Mouse (Mus musculus) monocyte, adult 2 months (primary cell): ENCODE measurements around the gene Numb.
"Not testable (repeated sequence)": the region's sequence is repeated elsewhere in the genome, so short reads cannot be mapped to it uniquely, and the experiment has no call there.

Experiments
- DNase-seq, 2 experiments: peaks; one replicate each; pipeline ENCODE4 v3.0.0; 2022; ENCODE audit warnings: low spot score in 2 of 2, low read depth in 1 of 2

Gene Numb

DNA sequence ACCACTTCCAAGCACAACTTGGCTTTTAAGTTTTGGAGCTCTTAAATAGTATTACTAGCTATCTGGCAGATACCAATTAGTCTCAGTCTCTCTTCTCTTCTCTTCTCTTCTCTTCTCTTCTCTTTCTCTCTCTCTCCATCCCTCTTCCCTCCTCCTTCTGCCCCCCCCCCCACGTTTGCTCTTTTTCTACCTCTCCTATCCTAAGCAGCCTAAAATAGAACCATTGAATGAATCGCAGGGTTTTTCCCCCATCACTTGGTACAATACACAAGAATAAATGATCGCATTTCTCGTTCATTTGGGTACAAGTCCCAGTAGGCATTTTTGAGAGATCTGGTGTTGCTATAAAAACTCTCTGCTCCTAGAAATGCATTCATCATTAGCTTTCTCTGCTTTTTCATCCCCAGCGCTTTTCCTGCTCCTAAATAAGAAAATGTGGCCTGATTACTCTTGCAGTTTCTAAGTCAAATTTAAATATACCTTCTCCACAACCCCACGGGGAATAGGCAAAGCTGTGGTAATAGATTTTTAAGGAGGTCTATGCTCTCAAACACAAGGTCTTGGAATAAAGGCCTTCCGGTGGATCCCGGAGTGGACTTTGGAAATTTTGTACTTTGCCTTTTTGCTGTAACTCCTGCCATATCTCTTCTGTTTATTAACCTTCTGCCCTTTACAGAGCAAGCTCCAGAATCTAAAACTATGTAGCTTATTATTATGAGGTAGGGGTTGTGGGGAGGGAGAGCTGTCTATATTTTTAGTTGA lies 1.2 kb upstream of the Numb start:
- DNase-seq = no peak

DNA sequence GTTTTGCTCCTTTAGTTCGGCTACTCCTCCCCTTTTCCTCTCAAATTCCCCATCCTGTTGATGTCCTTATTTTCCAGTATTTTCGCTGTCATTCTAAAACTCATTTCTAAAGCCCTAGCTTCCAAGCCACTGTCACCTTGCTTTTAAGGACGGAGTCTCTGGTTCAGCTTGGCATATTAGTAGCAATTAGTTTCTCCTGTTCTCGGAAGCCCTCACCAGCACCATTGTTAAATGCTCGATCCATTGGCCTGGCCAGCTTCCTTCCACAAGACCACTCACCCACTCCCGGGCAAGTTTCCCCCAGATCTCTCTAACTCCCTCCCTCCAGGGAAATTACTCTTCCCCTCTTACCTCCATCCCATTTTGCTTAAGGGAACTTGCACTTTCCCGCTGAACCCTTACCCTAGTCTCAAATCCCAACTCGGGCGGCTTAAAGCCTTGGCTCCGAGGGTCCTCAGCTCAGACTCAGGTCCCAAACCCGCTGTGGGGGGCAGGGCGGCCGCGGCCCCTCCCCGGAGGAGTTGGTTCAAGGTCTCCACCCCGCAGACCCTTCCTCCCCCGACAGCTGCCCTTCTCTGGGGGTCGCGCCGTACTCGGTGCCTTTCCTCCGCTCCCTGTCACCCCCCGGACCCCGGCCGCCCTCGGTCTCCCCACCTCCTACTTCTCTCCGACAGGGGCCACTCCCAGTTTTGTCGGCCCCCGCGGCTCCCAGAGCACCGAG lies 853 bp downstream of the Numb start:
- no peak for DNase-seq

DNA sequence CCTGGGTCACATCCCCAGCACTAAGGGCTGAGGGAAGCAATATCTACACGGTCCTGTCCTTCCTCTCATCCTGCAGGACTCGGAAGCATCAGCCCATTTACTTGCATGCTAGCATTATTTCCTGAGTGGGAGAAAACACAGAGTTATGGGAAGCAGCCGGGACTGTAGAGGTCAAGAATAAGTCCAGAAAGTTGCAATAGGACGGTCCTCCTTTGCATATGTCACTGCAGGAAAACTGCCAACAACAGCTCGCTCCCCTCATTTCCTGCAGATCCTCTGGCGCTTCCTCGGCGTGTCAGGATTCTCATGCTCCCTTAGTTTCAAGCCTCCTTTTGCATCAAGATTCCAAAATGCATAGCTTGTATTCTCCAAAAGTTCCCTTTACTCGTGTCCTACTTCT lies 4.8 kb downstream of the Numb start:
- DNase-seq = no peak

DNA sequence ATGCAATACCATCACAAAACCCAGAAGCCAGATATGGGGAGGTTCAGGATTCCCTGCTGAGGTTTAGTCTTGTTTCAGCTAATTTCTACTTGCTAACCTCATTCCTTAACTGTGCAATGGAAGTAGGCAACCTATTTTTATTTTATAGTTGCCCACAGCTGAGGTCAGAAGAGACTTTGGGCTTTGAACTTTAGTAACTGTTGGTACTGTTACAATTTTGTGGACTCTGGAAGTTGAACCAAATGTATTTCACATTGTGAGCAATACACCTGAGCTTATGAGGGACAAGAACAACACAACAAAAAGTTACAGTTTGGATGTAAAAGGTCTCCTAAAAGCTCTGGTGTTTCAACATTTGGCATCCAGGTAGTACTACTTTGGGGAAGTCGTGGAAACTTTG lies 6.9 kb downstream of the Numb start:
- DNase-seq = no peak

DNA sequence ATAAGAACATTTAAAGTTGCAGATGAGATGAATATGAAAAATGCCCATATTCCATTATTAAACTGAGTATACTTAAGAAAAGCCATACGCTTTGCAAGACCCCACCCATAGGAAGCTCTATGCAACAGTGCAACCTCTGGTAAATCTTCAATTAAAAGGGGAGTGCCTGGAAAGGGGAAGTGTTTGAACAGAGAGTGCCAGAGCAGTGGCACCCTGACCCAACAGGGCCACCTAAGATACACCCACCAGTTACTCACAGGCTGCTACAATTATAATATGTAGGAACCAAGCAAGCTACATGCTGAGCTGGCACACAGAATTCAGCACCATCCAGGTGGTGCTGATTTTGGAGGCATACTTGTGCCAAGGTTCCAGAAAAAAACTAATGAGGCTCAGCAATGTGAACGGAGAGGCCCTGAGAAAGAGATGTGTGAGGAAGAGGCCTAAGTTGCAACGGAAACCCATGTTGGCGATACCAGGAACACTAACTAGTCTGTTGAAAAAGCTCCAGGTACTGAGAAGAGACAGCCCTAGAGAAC lies 7.5 kb downstream of the Numb start:
- DNase-seq = no peak

DNA sequence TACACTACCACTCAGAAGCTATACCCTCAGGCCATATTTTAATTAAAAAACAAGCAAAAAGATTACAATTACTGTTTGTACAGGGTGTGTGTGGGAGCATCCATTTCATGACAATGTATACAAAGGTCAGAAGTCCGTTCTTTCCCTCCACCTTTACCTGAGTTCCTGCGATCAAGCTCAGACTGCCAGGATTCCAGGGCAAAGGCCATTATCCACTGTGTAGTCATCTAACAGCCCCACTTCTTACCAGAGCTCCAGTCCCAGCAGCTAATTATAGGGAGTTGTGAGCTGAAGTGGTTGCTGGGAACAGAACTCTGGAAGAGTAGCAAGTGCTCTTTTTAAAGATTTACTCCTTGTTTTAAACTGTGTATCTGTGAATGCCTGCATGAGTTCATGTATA lies 11.3 kb downstream of the Numb start:
- no peak for DNase-seq

DNA sequence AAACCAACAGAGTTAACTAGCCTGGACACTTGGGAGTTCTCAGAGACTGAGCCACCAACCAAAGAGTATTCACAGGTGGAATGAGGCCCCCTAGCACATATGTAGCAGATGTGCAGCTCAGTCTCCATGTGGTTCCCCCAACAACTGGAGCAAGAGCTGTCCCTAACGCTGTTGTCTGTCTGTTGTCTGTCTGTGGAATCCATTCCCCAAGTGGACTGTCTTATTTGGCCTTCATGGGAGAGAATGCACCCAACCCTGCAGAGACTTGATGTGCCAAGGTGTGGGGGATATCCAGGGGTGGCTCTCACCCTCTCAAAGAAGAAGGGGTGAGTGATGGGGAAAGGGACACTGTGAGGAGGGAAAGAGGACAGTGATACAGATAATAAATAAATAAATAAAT lies 28.8 kb downstream of the Numb start:
- DNase-seq = no peak

DNA sequence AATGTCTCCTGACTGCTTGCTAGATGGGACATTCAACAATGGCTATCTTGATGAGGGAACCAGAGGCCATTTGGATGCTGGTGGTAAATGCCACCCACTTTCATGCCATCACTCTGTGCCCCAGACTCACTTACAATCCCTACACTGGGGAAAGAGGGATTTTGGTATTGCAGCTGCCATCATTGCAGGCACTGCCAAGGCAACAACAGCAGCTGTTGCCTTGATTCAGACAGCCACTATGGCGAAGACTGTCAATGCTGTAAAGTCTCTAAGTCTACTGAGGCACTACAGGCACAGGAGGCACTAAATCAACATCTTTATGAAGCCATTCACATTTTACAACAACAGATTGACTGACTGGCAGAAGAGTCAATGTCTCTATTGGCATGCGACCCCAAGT lies 30.5 kb downstream of the Numb start:
- DNase-seq = no peak

DNA sequence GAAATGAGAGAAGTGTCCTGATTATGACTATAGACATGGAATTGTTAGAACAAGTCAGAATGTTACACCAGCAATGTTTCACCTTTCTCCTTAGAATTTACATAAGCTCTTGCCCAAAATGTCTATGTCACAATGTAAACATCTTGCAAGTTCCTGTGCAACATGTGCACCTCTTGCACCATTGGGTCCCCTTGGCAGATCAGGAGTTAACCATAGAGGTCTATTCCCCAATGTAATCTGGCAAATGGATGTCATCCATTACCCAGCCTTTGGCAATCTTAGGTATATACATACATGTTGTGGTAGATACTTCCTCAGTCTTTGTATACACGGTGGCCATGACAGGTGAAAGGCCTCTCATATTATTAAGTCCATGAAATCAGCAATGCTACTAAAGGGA lies 32.6 kb downstream of the Numb start:
- no peak for DNase-seq

DNA sequence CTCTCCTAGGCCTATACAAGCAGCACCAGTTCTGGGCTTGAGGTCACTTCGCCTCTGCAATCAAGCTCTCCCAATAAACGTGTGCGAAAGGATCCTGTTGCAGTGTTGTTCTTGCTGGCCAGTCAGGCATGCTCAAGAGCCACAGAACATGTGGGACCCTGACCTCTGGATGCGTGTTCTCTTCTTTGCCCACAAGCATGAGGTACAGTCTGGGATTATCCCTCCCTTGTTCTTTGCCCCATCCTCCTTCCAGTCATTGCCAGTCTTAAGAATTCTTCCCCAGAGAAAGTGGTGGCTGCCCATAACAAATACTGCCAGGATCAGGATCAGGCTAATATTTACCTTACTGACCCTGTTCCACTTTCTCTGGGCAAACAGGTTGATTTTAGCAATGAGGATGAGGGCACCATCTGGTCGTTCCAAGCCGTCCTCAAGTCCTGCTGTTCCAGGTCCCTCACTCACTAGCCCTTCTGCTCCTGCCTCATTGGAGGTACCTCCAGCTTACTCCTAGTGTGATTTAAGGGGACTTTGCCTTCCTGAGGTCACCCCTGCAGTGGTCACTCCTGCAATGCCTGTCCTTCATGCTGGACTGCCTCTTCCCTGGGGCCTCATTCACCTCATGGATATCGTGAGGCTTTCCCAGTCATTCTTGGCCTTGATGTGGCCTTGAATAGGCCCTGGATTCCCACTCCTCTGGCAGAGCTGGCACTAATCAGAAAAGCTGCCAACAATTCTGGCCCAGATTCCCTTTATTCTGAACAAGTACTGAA lies 36.0 kb downstream of the Numb start:
- DNase-seq = no peak

DNA sequence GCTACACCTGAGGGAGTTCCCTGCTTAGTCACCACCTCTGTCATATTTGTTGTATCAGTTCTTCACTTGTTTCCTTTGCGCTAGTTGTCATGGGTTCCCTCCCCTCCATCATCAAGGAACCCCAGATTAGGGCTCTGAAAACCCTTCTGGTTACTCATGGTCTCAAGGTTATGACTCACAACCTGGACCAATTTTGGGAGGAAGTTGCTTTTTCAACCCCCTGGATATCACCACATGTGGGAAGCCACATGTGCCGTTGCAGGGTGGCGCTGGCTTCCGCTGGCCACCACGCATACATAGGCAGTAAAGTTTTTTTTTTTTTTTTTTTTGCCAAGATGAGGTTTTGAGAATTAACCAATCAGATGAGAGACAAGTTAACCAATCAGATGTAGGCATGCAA lies 36.7 kb downstream of the Numb start:
- DNase-seq = not testable (repeated sequence)

DNA sequence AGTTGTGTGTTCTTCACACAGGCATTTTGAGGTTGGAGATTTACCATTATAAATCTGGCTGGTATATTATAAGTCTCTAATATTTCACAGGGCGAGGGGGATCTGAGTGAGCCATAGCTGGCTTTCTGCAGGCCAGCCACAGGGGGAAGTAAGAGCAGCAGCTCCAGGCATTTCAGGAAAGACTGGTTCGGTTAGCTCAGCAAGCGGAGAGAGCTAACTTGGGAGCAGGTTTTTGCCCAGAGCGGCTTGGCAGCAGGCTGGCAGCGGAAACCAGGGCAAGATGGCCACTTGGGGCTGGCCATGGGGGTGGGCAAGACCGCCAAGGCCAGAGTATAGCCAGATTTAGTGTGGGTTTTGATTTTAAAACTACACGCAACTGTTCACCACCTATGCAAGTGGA lies 39.2 kb downstream of the Numb start:
- DNase-seq = no peak

DNA sequence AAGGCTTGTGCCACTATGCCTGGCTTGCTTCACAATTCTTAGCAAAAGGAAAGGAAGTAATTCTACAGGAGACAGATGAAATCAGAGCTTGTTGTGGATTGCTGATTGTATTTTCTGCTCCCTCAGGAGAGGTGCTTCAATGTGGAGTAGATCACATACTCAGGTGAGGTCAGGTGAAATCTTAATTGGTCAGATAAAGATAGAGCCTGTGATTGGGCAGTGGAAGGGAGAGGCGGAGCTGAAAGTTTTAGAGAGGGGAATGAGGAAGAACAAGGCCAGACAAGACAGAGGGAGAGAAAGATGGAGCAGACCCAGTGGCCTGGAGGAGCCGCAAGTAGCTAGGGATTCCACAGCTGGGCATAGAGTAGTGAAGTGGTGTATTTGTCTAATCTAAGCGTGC lies 39.6 kb downstream of the Numb start:
- DNase-seq = no peak

DNA sequence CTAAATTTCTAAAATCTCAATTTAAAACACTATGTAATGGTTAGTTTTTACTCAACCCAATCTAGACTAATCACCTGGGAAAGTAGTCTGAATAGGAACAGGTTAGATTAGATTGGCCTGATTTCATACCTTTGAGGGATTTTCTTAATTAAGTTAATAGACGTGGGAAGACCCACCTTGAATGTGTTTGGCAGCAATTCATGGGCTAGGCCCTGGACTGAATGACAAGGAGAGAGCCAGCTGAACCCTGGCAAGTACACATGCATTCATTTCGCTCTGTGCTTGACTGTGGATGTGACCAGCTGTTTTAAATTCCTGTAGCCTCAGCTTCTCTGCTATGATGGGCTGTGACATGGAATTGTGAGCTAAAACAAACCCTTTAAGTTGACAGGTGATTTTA lies 40.8 kb downstream of the Numb start:
- no peak for DNase-seq

DNA sequence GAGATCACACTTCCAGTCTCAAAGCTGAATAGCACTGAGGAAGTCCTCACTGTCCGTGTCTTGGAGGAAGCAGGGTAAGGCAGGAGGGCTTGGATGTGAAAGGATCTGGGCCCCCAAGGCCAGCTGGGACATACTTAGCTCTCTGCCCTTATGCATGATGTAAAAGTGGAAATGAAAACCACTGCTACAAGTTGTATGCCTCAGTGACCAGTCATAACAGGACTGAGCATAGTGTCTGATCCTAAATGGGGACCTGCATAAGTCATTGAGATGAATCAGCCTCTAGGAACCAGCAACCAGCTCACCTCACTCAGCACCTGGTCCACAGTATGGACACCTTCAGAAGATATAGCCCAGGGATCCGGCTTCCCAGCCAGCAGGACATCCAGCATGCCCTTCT lies 46.6 kb downstream of the Numb start:
- no peak for DNase-seq

DNA sequence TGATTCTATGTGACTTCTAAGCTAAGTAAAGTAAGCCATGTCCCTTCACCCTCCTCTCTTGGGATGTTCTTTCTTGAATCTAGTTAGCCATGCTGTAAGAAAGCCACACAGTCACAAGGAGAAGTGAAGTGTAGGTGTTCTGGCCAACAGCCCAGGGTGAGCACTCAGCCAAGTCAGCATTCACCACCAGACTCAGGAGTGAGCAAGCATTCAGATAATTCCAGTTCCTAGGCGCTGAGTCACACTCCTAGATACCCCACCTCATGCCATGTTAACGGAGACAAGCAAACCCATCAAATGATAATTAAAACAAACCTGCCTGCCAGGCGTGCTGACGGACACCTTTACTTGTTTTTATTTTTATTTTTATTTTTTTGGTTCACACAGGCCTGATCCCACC lies 47.1 kb downstream of the Numb start:
- DNase-seq = no peak

DNA sequence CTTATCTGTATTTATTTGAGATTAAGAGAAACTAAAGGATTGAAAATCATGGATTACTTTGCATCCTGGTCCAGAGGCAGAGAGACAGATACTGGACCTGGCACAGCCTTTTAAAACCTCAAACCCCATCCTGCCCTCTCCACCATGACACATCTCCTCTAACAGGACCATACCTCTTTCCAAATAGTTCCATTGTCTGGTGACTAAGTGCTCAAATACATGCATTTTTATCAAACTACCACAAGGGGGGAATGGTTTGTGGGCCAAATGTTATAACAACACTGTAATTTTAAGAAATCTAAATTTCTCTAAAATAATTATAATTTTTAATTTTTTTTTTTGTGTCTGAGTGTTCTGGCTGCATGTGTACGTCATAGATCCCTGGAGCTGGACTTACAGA lies 57.2 kb downstream of the Numb start:
- no peak for DNase-seq

DNA sequence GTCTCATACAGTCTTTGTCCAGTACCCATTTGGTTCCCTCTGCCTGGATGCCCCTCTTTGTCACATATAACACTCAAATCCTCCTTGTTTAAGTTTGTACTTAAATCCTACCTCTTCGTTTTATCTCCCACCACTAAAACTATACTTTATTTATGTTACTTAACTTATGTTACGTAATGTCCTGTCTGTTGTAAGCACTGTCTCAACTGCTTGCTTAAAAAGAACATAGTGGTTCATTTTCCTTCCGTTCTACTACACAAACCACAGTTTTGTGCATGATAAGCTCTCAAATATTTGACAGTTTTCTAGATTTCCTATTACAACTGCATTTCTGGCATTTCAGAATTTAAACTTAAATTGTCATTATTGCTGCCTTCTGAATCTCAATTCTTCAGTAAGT lies 59.9 kb downstream of the Numb start:
- DNase-seq = no peak

DNA sequence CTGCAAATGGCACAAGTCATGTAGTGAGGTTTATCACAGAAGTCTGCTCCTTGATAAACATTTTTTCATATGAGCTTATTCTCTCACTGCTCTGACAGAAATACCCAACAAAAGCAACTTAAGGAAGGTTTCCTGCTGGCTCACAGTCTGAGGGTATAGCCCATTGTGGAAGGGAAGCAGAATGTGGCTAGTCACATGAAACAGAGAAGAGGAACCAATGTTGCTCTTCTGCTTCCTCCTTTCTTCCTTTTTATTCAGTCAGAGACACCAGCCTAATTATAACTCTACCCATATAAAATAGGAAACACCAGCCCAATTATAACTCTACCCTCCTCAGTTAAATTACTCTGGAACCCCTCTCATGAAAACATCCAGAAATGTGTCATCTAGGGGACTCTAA lies 61.0 kb downstream of the Numb start:
- no peak for DNase-seq

DNA sequence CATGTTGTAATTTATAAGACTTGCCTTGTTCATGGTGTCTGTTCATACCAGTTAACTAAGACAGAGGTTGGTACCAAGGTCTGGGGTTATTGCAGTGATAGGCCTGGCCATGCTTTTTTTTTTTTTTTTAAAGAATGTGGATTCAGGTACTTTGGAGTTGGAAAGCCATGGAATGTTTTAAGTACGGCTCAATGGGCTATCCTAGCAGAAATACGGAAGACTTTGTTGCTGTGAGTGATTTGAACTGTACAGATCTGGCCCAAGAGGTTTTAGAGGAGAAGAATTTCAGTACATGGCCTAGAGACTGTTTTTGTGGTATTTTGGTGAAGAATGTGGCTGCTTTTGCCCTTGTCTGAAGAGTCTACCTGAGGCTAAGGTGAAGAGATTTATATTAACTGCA lies 63.7 kb downstream of the Numb start:
- no peak for DNase-seq

DNA sequence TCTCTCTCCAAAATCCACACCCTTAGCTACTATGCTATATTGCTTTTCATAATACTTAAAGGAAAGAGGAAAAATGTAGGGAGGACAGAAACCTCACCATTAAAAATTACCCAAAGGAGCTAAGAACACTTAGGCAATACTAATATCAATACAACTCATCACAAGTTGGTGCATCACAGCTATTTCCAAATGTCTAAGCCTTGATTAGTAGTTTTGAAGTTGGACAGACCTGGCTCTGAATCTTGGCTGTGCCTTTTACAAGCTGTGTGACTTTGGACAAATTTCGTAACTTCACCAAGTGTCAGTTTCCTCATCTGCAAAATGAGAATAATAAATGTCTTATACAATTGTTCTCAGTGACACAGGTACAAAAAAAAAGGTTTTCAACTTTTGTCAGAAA lies 66.5 kb downstream of the Numb start:
- no peak for DNase-seq

DNA sequence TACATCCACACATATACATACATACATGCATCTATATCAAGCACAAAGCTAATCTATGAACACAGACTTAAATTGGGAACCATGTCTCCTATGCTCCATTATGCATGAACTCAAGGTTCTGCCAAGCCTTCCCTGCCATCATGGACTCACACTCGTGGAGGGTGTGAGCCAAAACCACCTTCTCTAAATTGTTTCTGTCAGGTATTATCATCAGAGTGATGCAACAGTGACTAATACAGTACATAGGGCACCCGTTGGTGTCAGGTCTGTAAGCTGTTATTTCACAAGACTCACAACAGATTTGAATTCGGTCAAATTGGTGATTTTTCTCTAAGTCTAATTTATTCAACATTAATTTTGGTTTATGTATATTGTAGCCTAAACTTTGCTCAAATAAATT lies 67.5 kb downstream of the Numb start:
- DNase-seq = no peak
